Mouse (Mus musculus) frontal cortex, postnatal 14 days (tissue): Measurements from ENCODE around the gene Fbxo10.
"Not testable (repeated sequence)": the region's sequence is repeated elsewhere in the genome, so short reads cannot be mapped to it uniquely, and the experiment has no call there.

Experiments
- DNase-seq, 2 experiments: peaks; one replicate each; pipeline ENCODE4 v3.0.0; 2022; ENCODE audit warnings: low spot score in 2 of 2

The Fbxo10 gene

DNA sequence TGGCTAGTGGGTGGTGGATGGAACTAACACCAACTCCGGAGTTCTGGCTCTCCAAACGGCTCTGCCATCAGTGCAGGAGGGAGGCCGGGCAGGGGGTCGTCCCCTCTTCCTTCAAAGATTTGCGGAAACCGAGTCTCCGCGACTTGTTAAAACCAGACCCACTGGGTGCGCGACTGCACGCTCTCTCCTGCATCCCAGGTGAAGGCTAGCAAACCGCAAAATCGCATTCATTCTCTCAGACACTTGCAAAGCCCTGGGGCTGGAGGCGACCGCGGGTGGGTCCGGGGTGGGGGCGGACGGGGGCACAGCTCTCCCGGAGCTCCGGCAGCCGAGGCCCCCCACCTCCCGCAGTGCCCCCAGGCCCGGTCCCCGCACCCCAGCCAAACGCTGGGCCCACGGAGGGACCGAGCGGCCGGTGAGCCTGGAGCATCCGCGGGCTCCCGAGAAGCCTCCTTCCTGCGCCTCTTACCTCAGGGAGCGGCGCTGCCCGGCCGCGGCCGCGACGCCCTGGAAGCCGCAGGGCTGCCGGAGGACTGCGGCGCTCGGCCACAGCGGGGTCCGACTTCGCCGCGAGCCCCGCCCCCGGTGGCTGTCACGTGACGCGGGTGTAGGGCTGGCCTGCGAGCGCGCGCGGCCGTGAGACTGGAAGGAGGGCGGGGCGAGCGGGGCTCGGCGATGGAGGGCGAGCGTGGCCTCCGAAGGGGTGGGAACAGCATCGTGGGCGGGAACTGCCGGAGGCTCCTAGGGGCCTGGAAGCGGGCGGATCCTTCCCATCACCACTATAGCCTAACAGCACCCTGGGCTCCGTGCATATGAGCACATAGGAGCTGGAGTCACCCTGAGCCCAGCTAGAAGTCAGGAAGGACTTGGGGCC lies at the start of gene Fbxo10:
Gene Fbxo10, minus strand, starts transcription at position 584 of the 874 bp plus-strand sequence.
- peak; percentile 70 to 85 for DNase-seq

DNA sequence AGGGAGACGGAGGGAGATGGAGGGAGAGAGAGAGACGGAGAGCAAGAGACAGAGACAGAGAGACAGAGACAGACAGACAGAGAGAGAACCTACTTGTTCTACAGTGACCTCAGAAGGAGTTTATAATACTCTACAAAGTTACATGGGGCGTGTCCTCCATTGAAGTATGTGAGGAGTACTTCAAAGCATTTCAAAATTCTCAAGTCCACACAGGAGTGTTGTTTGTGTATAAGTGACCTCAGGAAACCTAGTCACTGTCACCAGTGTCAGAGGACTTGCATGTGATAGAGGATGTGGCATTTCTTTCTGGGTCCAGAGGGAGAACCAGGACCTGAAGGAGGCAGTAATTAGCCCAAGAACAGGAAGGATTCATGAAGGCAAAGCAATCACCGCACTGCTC lies 46.6 kb upstream of the Fbxo10 start:
- no peak for DNase-seq

DNA sequence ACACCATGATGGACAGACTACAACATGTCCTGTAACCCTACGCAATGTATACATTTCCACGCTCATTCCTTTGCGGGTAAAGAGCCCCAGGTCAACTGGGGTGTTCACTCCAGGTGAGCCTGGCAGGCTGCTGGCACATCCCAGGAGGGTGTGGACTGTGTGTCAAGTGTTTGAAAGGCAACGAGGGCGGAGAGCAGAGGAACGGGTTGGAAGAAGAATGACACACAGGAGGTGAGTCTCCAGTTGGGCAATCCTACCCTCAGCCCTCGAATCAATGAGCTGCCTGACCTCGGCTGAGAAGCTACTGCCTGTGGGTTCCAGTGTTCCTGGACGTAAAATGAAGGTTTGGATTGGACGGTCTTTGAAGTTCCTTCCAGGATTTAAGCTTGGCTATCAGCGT lies 36.9 kb upstream of the Fbxo10 start:
- DNase-seq, result no peak

DNA sequence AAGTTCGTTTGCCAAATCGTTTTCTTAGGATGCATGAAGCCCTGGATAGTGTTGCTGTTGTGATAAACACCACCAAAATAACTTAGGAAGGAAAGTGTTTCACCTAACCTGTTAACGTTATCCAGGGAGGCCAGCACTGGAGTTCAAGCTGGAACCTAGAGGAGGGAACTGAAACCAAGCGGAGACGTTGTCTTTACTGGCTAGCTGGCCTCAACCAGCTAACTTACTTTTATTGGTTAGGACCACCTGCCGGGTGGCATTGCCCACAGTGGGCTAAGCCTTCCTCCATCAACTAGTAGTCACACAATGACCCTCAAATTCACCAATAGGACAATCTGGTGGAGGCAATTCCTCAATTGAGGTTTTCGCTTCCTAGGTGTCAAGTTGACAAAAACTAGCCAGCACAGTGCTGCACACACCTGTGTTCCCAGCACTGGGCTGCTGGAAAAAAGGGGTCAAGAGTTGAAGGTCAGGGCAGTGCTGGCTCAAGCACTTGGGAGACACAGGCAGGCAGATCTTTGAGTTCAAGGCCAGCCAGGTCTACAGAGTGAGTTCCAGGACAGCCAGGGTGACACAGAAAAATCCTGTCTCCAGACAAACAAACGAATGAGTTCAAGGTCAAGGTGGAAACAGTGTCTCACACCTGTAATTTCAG lies 24.2 kb upstream of the Fbxo10 start:
- DNase-seq, result no peak

DNA sequence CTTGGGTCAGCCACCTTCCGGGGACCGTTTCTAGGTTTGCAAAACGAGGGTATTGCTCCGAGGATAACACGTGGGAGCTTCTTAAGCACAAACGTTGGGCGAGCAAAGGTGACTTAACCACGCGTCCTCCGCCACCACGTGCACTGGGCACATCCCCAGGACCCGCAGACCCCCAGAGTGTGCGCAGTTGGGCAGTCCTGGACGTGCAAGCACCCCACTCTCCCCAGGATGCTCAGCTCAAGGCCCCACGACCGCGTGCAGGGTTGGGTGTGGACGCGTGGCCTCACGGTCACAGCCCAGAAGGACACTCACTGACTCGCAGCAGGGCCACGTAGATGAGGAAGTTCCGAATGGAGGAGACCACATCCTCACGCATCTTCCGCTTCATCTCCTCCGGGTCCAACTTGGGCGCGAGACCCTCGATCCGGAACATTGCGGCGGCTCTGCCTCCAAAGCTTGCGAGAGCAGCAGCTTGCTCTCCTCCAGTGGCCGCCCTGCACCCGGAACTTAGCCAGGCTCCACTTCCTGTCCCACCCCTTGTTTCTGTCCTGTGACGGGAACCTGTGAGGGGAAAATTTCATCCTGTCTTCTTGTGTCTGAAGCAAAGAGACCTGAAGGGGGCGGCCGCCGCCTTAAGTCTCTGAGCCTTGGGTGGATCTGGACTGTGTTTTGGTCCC lies 23.3 kb upstream of the Fbxo10 start, which contains the start of gene Tomm5:
Gene Tomm5, minus strand, starts transcription at position 514 of the 677 bp plus-strand sequence.
- DNase-seq, result peak; percentile 85 to 86

DNA sequence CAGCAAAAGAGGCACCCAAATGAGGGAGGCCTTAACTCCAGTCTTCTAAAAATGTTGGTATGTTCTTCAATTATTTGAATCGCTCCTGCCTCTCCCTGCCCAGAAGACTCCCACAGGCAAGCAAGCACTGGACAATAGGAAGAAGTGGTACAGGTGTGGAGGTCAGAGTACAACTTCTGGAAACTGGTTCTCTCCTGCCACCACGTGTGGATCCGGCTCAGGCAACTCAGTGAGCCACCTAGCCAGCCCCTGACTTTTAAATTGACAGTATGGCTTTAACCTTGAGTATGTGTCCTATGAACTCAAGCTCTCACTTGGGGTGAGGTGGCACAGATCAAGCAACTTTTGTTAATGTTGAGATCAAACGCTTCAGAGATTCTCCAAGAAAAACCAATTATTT lies 22.7 kb upstream of the Fbxo10 start:
- no peak for DNase-seq

DNA sequence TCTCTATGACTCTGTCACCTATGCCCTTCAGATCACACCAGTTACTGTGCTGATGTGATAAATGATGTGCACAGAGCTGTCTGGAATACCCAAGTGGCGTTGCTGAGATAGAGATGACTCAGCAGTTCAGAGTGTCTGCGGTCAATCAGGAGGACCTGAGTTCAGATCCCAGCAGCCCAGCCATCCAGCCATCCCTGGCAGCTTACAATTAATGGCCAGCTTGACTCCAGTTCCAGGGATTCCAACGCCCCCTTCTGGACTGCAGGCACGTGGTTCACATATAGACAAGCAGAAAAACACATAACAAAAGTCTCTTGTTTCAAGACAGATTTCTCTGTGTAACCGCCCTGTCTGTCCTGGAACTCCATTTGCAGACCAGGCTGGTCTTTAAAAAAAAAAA lies 22.0 kb upstream of the Fbxo10 start:
- DNase-seq, result no peak

DNA sequence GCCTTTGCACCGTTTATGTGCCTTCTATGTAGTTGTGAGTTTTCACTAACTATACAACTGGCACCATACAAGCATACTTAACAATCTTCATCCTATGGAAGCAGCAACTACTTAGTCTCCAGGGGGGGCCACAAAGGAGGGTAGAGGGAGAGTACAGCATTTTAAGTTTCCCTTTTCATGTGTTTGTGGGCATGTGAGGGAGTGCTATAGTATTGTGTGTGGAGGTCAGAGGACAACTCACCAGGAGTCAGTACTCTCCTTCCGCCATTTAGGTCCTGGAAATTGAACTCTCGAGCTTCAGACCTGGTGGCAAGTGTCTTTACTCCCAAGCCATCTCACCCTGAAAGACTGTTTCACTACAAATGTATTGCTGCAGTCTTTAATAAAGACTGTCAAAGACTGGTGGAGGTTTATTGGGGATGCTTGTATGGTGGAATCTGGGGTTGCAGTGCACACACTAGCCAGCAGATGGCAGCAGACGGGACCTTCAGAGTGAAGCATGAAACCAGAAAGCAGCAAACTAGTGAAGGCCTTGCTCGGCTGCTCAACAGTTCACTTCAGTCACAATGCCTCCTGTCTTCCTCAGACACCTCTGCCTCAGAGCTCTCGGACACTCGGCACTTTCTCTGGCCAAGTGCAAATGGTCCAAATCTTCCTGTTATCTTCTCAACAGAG lies 12.9 kb upstream of the Fbxo10 start:
- peak; percentile 34 to 68 for DNase-seq

DNA sequence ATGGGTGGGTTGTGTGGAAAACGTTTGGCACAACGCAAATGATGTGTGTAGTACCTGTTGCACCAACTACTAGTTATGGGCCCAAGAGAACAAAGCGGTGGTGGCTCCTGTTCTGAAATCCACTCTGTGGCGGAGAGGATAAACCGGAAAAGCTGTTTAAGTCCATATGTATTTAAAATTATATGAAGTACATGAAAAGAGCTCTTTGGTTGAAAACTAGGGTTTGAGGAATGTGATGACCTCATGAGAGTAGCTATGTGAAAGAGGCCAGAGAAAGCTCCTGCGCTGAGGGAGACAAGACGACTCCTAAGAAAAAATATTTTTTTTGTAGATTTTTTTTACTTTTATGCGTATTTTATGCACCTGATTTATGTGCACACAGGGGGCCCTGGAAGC lies 489 bp upstream of the Fbxo10 start:
- DNase-seq, result no peak

DNA sequence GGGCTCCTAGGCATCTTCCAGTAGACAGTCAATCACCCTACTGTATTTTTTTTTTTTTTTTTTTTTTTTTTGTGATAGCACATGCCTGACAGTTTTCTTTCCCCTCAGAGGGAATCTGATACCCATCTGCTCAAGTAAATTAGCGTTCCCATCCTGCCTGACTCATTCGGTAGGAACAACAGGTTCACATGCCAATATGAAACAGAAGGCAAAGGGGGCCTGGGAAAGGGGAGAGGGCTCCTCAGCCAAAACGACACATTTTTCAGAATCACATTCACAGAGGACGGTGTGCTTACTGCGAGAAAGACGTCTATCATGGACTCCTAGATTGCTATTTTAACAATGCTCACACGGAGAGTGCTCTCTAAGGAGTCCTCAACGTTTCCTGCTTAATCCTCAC lies 917 bp downstream of the Fbxo10 start:
- DNase-seq, result no peak

DNA sequence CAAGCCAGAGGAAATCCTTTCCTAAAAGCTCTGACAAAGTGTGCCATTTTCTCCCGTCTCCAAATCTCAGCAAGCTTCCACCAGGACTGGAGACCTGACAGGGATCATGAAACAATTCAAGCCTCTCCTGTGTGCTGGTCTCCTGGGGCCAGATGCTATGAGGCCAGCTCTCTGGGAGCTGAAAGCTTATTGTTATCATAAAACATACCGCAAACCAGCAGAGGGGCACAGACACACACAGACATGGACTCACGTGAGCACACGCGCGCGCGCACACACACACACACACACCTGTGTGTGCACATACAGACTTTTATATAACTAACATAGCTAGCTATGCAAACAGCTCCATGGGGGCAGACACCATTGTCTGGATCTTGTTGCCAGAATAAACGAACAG lies 1.5 kb downstream of the Fbxo10 start:
- DNase-seq, result no peak

DNA sequence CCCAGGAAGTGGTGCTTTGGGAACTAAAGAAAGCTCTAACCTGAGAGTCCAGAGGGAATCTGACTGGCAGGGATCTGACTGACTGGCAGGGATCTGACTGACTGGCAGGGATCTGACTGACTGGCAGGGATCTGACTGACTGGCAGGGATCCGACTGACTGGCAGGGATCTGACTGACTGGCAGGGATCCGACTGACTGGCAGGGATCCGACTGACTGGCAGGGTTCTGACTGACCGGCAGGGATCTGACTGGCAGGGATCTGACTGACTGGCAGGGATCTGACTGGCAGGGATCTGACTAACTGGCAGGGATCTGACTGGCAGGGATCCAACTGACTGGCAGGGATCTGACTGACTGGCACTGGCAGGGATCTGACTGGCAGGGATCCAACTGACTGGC lies 3.4 kb downstream of the Fbxo10 start:
- not testable (repeated sequence) for DNase-seq

DNA sequence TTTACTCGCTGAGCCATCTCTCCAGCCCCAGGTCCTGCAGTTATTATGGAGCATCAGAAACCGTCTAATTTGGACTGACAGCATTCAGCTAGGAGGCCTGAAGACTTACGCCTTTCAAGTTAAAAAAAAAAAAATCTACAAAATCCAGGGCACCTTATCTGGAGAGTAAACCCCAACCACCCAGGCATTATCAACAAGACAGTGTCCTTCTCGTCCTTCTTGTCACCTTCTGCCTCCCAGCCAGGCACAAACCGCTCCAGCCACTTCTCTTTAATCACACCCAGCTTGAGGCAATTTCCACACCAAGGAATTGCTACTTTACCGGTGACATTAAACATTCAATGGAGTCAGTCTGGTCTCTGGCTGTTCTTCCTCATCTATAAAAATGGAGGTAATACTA lies 10.9 kb downstream of the Fbxo10 start:
- no peak for DNase-seq

DNA sequence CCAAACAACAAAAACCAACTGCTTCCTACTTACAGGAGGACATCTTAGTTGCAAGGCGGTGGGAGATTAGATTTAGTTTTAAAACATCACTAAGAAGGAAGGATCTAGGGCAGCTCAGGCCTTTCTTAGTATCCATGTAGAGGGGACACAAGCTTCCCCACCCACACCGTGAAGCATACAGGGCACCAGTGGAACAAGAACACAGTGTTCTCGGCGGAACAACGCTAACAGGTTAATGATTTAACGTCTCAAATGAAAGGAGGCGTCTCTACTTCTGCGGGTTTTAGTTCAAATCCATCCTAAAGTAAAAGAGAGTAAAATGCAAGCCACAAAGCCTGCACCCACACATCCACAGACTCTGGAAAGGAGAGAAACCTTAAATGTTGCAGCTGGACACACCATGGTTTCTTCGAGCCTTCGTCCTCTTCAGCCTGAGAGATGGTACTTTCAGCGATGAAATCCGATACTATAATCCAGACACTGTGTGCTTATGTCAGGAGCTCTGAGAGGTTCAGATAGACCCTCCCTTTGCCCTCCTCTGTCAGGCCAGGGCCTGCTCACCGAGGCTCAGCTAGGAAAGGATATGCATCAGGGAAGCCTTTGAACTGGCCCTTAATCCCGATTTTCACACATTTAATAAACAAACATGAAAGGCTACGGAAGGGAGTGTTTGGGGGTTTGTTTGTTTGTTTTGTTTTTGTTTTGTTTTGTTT lies 12.0 kb downstream of the Fbxo10 start:
- DNase-seq, result no peak

DNA sequence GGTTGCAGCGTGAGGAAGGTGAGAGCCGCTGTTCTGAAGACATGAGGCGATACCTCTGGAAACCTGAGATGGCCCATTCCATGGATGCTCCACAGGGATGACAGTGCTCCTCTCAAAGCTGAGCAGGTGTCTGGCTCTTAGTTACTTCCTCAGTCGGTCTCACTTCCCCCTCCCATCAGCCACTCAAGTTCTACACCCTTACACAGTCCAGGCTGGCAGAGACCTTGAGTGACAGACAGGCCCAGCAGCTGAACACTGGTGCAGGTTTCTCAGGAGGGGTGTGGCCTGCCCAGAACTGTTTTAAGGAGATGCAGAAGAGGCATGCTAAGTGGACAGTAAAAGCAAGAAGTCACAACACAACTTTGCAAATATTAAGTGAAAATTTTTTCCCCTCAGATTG lies 16.7 kb downstream of the Fbxo10 start:
- DNase-seq, result no peak

DNA sequence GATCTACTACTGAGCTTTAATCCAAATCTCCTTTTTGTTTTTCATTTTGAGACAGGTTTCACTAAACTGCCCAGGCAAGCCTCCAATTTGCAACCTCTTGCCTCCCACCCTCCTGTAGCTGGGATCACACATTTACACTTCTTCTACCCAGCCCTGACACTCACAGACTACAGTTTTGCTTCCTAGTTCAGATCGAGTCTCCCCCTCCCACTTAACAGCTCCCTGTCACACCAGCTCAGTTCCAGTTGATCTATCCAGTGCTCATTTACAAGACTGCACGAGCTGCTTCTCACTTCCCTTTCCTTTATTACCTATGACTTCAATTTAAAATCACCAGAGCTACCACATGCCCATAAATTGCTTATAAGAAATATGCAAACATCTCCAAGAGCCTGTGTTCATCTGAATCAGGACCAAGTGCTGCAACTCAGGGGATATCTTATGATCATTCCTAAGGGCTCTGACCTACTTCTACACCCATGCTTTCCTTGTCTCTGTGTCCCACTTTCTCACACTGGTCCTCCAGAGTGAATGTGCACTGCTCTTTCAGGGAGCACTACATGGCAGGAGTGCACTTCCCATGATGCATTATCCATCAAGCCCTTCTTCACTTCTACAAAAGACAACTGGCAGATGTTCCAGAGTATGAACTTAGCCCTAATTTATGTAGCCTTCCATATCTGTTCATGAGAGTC lies 18.2 kb downstream of the Fbxo10 start:
- DNase-seq, result no peak

DNA sequence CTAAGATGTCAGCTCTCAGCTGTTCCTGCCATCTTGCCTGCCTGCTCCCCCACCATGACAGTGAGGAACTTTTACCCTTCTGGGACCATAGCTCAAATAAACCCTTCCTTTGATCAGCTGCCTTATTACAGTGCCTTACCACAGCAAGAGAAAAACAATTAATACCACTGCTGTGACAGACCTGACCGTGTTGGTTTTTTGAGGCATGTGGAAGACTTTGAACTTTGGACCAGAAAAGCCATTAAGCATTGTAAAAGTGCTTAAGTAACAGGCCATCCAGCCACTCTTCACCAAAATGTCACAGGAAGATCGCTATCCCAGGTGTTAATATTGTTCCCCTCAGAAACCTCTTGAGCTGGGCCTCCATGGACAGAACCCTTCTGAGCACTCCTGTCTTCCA lies 19.8 kb downstream of the Fbxo10 start:
- DNase-seq, result no peak

DNA sequence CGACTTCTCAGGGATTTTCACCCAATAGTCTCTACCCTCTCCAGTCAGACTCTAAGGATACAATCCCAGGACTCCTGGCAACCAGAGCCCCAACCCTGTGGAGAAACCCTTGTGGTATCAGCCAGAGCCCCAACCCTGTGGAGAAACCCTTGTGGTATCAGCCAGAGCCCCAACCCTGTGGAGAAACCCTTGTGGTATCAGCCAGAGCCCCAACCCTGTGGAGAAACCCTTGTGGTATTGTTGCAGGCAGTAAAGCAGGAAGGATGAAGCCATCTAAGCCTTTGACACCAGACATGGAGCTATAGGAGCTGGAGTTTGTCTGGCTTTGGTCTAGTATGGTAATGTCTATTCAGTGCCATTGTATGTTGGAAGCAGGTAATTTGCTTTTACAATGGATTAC lies 20.6 kb downstream of the Fbxo10 start:
- not testable (repeated sequence) for DNase-seq

DNA sequence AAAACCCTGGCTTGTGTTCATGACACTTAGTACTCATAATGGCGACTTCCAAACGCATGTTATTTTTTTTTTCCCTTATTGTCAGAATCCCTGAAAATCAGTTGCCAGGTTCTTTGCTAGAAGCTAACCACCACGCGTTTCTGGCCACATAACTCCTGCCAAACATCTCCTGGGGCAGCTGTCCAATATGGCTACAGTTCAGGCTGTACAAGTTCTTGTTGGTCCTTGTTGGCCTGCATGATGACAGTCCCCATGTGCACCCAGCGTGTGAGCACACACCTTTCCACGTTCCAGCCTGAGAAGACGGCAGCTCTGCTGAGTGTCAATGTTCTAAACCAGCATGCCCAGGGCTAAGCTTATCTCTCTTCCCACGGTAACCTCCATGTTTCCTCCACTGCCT lies 29.0 kb downstream of the Fbxo10 start:
- DNase-seq, result no peak

DNA sequence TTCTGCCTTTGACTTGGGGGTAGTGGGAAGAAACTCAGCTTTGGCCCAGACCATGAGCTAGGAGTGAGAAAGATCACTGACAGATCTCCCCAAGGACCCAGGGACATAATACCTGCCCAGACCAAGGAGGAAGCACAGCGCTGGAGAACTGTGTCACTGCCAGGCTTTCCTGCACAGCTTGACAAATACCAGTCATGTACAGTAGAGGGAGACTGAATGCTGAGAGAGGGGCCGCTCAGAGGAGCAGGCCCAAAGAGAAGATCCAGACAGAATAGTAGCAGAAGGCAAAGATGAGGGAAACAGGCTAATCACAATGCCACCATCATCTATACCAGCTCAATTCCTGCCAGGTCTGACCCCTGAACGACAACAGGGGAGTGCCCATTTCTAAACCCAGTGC lies 29.5 kb downstream of the Fbxo10 start:
- DNase-seq, result no peak

DNA sequence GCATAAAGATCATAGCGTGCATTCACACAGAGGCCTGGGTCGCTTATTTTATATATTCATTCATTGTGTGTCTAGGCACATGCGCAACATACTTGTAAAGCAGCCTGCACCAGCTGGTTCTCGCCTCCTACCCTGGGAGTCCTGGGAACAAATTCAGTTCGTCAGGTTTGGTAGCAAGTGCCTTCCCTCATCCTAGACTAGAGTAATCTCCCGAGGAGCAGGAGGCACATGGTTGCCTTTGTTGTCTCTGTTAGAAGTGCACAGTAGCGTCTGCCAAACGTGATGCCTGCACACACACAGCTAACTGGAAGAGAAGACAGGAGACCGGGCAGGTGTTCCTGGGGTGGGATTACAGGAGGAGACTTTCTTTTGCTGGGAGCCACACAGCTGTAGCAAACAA lies 36.4 kb downstream of the Fbxo10 start:
- peak in 1 of 2 experiments; percentile 14 for DNase-seq
